Mouse (Mus musculus) small intestine, adult 10 weeks (tissue): ENCODE data around the gene St3gal6. TPM values are rescaled to one million over a fixed set of nuclear protein-coding genes. Genes with fewer than 3 reads are reported as not detected.

Source experiments
- polyA plus RNA-seq: library from polyadenylated mRNA; stranded (reverse); fragments of 350-450 nt; fragmentation: Illumina TruSeq; extraction: RNeasy Lipid Tissue Mini Kit (QIAGEN cat#74804); gene quantifications from one replicate; pipeline ENCODE4 v1.2.3, GENCODE M21; 2014; ENCODE audit warnings: low replicate concordance

The St3gal6 gene
- polyA plus RNA-seq = 206 TPM

DNA sequence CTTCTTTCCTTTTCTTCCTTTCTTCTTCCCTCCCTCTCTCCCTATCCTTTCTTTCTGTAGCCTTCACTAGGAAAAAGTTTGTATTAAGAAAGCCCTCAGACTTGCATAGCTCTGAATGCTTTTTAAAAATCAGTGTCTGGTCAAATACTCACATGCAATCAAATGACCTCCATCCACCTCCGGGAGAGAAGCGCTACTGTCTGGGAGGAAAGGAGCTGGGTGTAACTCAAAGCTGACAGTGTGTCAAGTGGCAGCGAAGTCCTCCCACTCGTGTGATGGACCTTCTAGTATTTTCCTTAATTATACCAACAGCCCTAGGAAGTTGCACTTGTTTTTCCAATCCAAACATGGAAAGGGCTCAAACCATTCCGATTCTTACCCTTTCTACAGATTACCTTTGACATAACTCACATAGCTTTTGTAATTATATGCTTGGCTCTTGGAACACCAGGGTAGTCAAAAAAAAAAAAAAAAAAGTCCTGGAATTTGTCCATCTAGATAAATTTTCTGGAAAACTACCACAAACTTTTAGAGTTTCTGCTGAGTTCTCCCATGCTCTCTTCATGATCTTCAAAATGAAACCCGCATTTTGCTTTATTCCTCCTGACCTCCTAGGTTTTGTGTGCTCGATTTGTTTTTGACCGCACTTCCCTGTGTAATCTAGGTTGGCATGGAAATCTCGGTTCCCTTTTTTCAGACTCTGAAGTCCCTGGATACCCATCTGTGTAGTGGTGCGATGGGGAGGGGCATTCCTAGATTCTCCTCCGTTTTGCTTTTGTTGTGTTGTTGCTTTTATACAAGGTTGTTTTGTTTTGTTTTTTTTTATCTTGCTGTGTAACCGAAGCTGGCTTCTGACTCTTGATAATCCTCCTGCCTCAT, at the start of gene St3gal6:
St3gal6 (minus strand) TSS at position 272 of the 879 bp plus-strand sequence.

Other genes with a start within 250 kb of the St3gal6 start
- gene Dcbld2, start 115.8 kb downstream of the St3gal6 start, polyA plus RNA-seq = 5.2 TPM
- gene Gm813, start 92.7 kb upstream of the St3gal6 start, polyA plus RNA-seq = not detected
- not detected for gene E330017A01Rik, start 114.5 kb upstream of the St3gal6 start, polyA plus RNA-seq
- gene Cpox, start 146.0 kb upstream of the St3gal6 start, polyA plus RNA-seq = 121 TPM
- gene Gpr15, start 194.8 kb upstream of the St3gal6 start, polyA plus RNA-seq = not detected
- gene Cldnd1, start 203.7 kb upstream of the St3gal6 start, polyA plus RNA-seq = 278 TPM
- gene Olfr172, start 238.9 kb upstream of the St3gal6 start, polyA plus RNA-seq = not detected